Mouse (Mus musculus): ENCODE measurements around the gene 1700017D01Rik. TPM values are rescaled to one million over a fixed set of nuclear protein-coding genes. Genes with fewer than 3 reads are reported as not detected.

Gene 1700017D01Rik
- polyA plus RNA-seq, 2 experiments, result not detected

DNA sequence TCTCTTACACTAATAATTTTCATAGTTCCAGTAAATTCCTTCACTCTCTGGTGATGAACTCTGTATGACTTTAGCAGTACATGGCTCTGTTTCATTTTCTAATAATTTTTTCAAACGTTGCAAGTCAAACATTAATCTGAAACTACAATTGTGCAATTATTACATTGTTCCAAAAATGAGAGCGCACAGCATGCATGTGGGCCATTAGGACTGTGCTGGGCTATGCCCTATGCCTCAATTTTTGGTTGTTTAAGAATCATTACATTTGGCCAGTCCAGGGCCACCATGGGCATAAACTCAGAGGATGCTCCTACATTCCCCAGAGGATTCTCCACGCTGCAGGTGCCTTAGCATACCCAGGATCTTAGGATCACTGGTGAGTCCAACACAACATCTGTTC, 77.4 kb downstream of the 1700017D01Rik start:
- Histone ChIP-seq H3K36me3 (ENCODE audit: control insufficient read depth, insufficient read depth, low read length) (no peaks in the 10 kb centered on the region), H3K27me3 (ENCODE audit: control insufficient read depth, insufficient read depth, low read length) (no peaks in the 10 kb centered on the region), H3K4me2 (replicated peaks; ENCODE audit: low read depth, low read length, severe bottlenecking) (no peak overlapping the region), H3K4me3 (replicated peaks; ENCODE audit: low read length) (no peak overlapping the region), H3K9me3 (ENCODE audit: control insufficient read depth, low read length) (no peaks in the 10 kb centered on the region), H3K4me1 (ENCODE audit: control insufficient read depth, insufficient read depth, low read length) (no peaks in the 10 kb centered on the region), H3K27ac (replicated peaks; ENCODE audit: low read depth, low read length) (no peak overlapping the region), H3K9ac (ENCODE audit: low read depth, low read length, severe bottlenecking) (no peak overlapping the region)
- DNase-seq (ENCODE audit: low spot score), result no peak
- ATAC-seq (ENCODE audit: low FRiP score, low read depth), result no peak
- 59% methylated on average over 3 of the region's 3 CpGs for WGBS
- no peak for TF ChIP-seq POLR2A (IDR thresholded peaks at IDR 0.05; ENCODE audit: borderline replicate concordance, extremely low read depth, insufficient read depth, insufficient read length)

DNA sequence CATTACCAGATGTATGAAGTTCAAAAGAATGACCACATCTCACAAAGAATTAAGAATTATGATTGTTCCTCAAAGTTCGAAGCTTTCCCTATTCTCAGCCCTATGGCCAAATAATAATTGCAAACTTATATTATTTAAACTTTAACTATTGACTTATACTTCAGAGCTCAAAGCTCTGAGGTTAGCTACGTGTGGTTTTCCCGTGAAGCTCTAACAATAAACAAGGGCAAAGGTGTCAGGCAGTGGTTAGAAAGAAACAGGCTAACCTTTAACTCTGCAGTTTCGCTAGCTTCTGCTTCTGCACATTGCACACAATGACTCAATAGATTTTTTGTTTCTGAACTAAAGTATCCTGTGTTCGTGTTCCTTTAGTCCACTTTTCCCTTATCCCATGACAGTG, 77.8 kb downstream of the 1700017D01Rik start:
- H3K9ac ChIP-seq (ENCODE audit: low read depth, low read length, severe bottlenecking), result no peak overlapping the region
- no peak for ATAC-seq (ENCODE audit: low FRiP score, low read depth)
- no peak overlapping the region for H3K4me2 ChIP-seq (replicated peaks; ENCODE audit: low read depth, low read length, severe bottlenecking)
- no peak overlapping the region for H3K4me3 ChIP-seq (replicated peaks; ENCODE audit: low read length)
- H3K27ac ChIP-seq (replicated peaks; ENCODE audit: low read depth, low read length), result no peak overlapping the region
- H3K9me3 ChIP-seq (ENCODE audit: control insufficient read depth, low read length), result no peaks in the 10 kb centered on the region
- WGBS, result 44% methylated on average over 5 of the region's 5 CpGs
- no peak for TF ChIP-seq POLR2A (IDR thresholded peaks at IDR 0.05; ENCODE audit: borderline replicate concordance, extremely low read depth, insufficient read depth, insufficient read length)
- DNase-seq (ENCODE audit: low spot score), result no peak
- H3K36me3 ChIP-seq (ENCODE audit: control insufficient read depth, insufficient read depth, low read length), result no peaks in the 10 kb centered on the region
- no peaks in the 10 kb centered on the region for H3K4me1 ChIP-seq (ENCODE audit: control insufficient read depth, insufficient read depth, low read length)
- no peaks in the 10 kb centered on the region for H3K27me3 ChIP-seq (ENCODE audit: control insufficient read depth, insufficient read depth, low read length)

DNA sequence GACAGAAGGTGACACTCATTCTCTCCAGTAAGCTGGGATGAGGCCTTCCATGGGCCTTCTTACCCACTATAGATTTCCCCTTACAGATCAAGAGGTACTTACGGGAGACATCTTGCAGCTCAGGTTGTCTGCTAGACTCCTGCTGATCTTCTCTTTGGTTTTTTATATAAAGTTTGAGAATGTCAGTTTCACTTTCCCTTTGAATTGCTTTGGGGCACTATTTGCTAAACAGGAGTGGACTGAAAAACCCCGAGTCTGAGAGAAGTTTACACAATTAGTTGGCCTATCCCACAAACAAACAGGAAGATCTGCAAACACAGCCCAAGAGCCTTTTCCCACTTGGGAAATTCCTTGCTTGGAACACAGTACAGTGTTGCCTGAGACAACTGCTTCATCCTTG, 80.4 kb downstream of the 1700017D01Rik start:
- H3K36me3 ChIP-seq (ENCODE audit: control insufficient read depth, insufficient read depth, low read length), result no peaks in the 10 kb centered on the region
- no peak overlapping the region for H3K4me2 ChIP-seq (replicated peaks; ENCODE audit: low read depth, low read length, severe bottlenecking)
- WGBS, result 69% methylated on average over 2 of the region's 2 CpGs
- TF ChIP-seq POLR2A (IDR thresholded peaks at IDR 0.05; ENCODE audit: borderline replicate concordance, extremely low read depth, insufficient read depth, insufficient read length), result no peak
- H3K9ac ChIP-seq (ENCODE audit: low read depth, low read length, severe bottlenecking), result no peak overlapping the region
- no peaks in the 10 kb centered on the region for H3K27me3 ChIP-seq (ENCODE audit: control insufficient read depth, insufficient read depth, low read length)
- no peaks in the 10 kb centered on the region for H3K9me3 ChIP-seq (ENCODE audit: control insufficient read depth, low read length)
- no peak overlapping the region for H3K4me3 ChIP-seq (replicated peaks; ENCODE audit: low read length)
- no peak for DNase-seq (ENCODE audit: low spot score)
- H3K27ac ChIP-seq (replicated peaks; ENCODE audit: low read depth, low read length), result no peak overlapping the region
- no peak for ATAC-seq (ENCODE audit: low FRiP score, low read depth)
- no peaks in the 10 kb centered on the region for H3K4me1 ChIP-seq (ENCODE audit: control insufficient read depth, insufficient read depth, low read length)

DNA sequence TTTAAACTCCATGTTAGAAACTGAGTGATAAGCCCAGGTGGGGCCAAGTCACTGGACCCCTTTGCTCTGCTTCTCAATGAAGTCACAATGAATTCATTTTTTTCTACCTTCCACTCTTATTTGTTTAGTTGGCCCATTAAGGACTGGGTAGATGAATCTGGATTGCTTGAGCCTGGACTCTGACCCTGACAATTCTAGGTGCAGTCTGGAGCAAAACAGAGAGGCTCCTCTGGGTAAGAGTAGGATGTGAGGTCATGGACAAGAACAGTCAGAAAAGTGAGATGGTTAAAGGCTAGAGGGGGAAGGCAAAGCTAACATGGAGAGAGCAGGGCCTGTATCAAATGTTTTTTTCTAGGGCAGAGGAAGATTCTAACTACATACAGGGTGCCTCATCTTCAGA, 81.2 kb downstream of the 1700017D01Rik start:
- DNase-seq (ENCODE audit: low spot score) (no peak), ATAC-seq (ENCODE audit: low FRiP score, low read depth) (no peak)
- no peaks in the 10 kb centered on the region for H3K4me1 ChIP-seq (ENCODE audit: control insufficient read depth, insufficient read depth, low read length)
- H3K27me3 ChIP-seq (ENCODE audit: control insufficient read depth, insufficient read depth, low read length), result no peaks in the 10 kb centered on the region
- H3K9me3 ChIP-seq (ENCODE audit: control insufficient read depth, low read length), result no peaks in the 10 kb centered on the region
- H3K4me2 ChIP-seq (replicated peaks; ENCODE audit: low read depth, low read length, severe bottlenecking), result no peak overlapping the region
- H3K4me3 ChIP-seq (replicated peaks; ENCODE audit: low read length), result no peak overlapping the region
- no peak overlapping the region for H3K27ac ChIP-seq (replicated peaks; ENCODE audit: low read depth, low read length)
- H3K36me3 ChIP-seq (ENCODE audit: control insufficient read depth, insufficient read depth, low read length), result no peaks in the 10 kb centered on the region
- H3K9ac ChIP-seq (ENCODE audit: low read depth, low read length, severe bottlenecking), result no peak overlapping the region
- no peak for TF ChIP-seq POLR2A (IDR thresholded peaks at IDR 0.05; ENCODE audit: borderline replicate concordance, extremely low read depth, insufficient read depth, insufficient read length)

DNA sequence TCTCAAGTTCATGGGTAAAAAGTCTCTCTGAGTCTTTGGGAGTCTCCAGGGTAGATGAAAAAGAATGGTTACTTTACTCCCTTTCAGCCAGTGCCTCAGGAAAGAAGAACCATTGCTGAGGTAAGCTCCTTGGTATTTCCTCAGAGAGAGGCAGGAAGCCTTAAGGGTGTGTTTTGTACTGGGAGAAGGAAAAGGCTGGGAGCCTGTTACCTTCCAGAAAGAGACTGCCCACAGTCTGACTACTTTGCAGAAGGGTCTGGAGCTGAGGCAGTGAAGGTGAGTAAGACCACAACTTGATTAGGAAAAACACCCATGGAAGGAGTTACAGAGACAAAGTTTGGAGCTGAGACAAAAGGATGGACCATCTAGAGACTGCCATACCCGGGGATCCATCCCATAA, 82.2 kb downstream of the 1700017D01Rik start:
- Histone ChIP-seq H3K9me3 (ENCODE audit: control insufficient read depth, low read length) (no peaks in the 10 kb centered on the region), H3K36me3 (ENCODE audit: control insufficient read depth, insufficient read depth, low read length) (no peaks in the 10 kb centered on the region), H3K4me1 (ENCODE audit: control insufficient read depth, insufficient read depth, low read length) (no peaks in the 10 kb centered on the region), H3K4me2 (replicated peaks; ENCODE audit: low read depth, low read length, severe bottlenecking) (no peak overlapping the region), H3K27ac (replicated peaks; ENCODE audit: low read depth, low read length) (no peak overlapping the region), H3K9ac (ENCODE audit: low read depth, low read length, severe bottlenecking) (no peak overlapping the region), H3K4me3 (replicated peaks; ENCODE audit: low read length) (no peak overlapping the region), H3K27me3 (ENCODE audit: control insufficient read depth, insufficient read depth, low read length) (no peaks in the 10 kb centered on the region)
- TF ChIP-seq POLR2A (IDR thresholded peaks at IDR 0.05; ENCODE audit: borderline replicate concordance, extremely low read depth, insufficient read depth, insufficient read length), result no peak
- ATAC-seq (ENCODE audit: low FRiP score, low read depth), result no peak
- WGBS, result 100% methylated on average over 1 of the region's 1 CpGs
- DNase-seq (ENCODE audit: low spot score), result no peak

DNA sequence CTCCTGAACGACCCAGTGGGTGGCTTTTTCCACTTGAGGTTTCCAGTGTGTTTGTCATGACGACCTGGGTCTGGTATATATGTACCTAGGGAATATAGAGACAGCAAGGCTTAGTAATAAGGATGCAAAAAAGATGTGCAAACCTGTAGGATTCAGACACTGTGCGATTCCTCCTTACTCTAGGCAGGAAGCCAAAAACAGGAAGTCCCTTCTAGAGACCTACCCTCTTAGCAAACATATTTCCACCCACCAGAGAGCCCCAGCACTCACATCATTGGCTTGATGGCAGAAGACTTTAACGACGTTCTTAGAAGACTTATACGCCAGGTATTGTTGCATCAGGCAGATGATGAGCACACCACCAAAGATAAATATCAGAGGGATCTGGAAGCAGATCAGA, 82.7 kb downstream of the 1700017D01Rik start:
- H3K4me2 ChIP-seq (replicated peaks; ENCODE audit: low read depth, low read length, severe bottlenecking), result no peak overlapping the region
- H3K9ac ChIP-seq (ENCODE audit: low read depth, low read length, severe bottlenecking), result no peak overlapping the region
- ATAC-seq (ENCODE audit: low FRiP score, low read depth) (no peak), DNase-seq (ENCODE audit: low spot score) (no peak)
- TF ChIP-seq POLR2A (IDR thresholded peaks at IDR 0.05; ENCODE audit: borderline replicate concordance, extremely low read depth, insufficient read depth, insufficient read length), result no peak
- H3K36me3 ChIP-seq (ENCODE audit: control insufficient read depth, insufficient read depth, low read length), result no peaks in the 10 kb centered on the region
- H3K27me3 ChIP-seq (ENCODE audit: control insufficient read depth, insufficient read depth, low read length), result no peaks in the 10 kb centered on the region
- H3K4me1 ChIP-seq (ENCODE audit: control insufficient read depth, insufficient read depth, low read length), result no peaks in the 10 kb centered on the region
- H3K4me3 ChIP-seq (replicated peaks; ENCODE audit: low read length), result no peak overlapping the region
- WGBS, result 72% methylated on average over 6 of the region's 6 CpGs
- no peak overlapping the region for H3K27ac ChIP-seq (replicated peaks; ENCODE audit: low read depth, low read length)
- H3K9me3 ChIP-seq (ENCODE audit: control insufficient read depth, low read length), result no peaks in the 10 kb centered on the region

Other genes with a start within 250 kb of the 1700017D01Rik start
- gene Tmem109, start 248.9 kb downstream of the 1700017D01Rik start, polyA plus RNA-seq (2012; rRNA removed), result 106 and 124 TPM in 2 replicates
- gene Tmem109, start 248.9 kb downstream of the 1700017D01Rik start, polyA plus RNA-seq (2014; fragmentation: Nextera tagmentation; extraction: Ambion mirVana), result 126 and 128 TPM in 2 replicates
- gene Prpf19, start 235.6 kb downstream of the 1700017D01Rik start, polyA plus RNA-seq (2012; rRNA removed), result 360 and 433 TPM in 2 replicates
- 39.7 and 43.6 TPM in 2 replicates for gene Prpf19, start 235.6 kb downstream of the 1700017D01Rik start, polyA plus RNA-seq (2014; fragmentation: Nextera tagmentation; extraction: Ambion mirVana)
- gene Zp1, start 210.2 kb downstream of the 1700017D01Rik start, polyA plus RNA-seq (2012; rRNA removed), result 0.04 TPM in 1 of 2 replicates, not detected in the other
- gene Zp1, start 210.2 kb downstream of the 1700017D01Rik start, polyA plus RNA-seq (2014; fragmentation: Nextera tagmentation; extraction: Ambion mirVana), result not detected in 2 replicates
- gene Ptgdr2, start 193.7 kb downstream of the 1700017D01Rik start, polyA plus RNA-seq (2012; rRNA removed), result 0.15 and 0.33 TPM in 2 replicates
- gene Ptgdr2, start 193.7 kb downstream of the 1700017D01Rik start, polyA plus RNA-seq (2014; fragmentation: Nextera tagmentation; extraction: Ambion mirVana), result 0.07 TPM in 2 replicates
- 10.3 and 11.2 TPM in 2 replicates for gene Ccdc86, start 181.6 kb downstream of the 1700017D01Rik start, polyA plus RNA-seq (2012; rRNA removed)
- gene Ccdc86, start 181.6 kb downstream of the 1700017D01Rik start, polyA plus RNA-seq (2014; fragmentation: Nextera tagmentation; extraction: Ambion mirVana), result 22.4 and 23.8 TPM in 2 replicates
- gene Ms4a10, start 156.2 kb downstream of the 1700017D01Rik start, polyA plus RNA-seq (2012; rRNA removed), result 0.08 and 0.27 TPM in 2 replicates
- 0.57 TPM in 1 of 2 replicates, not detected in the other for gene Ms4a10, start 156.2 kb downstream of the 1700017D01Rik start, polyA plus RNA-seq (2014; fragmentation: Nextera tagmentation; extraction: Ambion mirVana)
- not detected in 2 replicates for gene Ms4a15, start 137.6 kb downstream of the 1700017D01Rik start, polyA plus RNA-seq (2012; rRNA removed)
- not detected in 2 replicates for gene Ms4a15, start 137.6 kb downstream of the 1700017D01Rik start, polyA plus RNA-seq (2014; fragmentation: Nextera tagmentation; extraction: Ambion mirVana)
- gene Ms4a18, start 112.8 kb downstream of the 1700017D01Rik start, polyA plus RNA-seq (2012; rRNA removed), result 0.05 TPM in 1 of 2 replicates, not detected in the other
- not detected in 2 replicates for gene Ms4a18, start 112.8 kb downstream of the 1700017D01Rik start, polyA plus RNA-seq (2014; fragmentation: Nextera tagmentation; extraction: Ambion mirVana)
- 0.06 TPM in 1 of 2 replicates, not detected in the other for gene Ms4a8a, start 49.8 kb downstream of the 1700017D01Rik start, polyA plus RNA-seq (2012; rRNA removed)
- gene Ms4a8a, start 49.8 kb downstream of the 1700017D01Rik start, polyA plus RNA-seq (2014; fragmentation: Nextera tagmentation; extraction: Ambion mirVana), result not detected in 2 replicates
- not detected in 2 replicates for gene 1700025F22Rik, start 34.4 kb upstream of the 1700017D01Rik start, polyA plus RNA-seq (2012; rRNA removed)
- not detected in 2 replicates for gene 1700025F22Rik, start 34.4 kb upstream of the 1700017D01Rik start, polyA plus RNA-seq (2014; fragmentation: Nextera tagmentation; extraction: Ambion mirVana)
- gene Ms4a13, start 65.9 kb upstream of the 1700017D01Rik start, polyA plus RNA-seq (2012; rRNA removed), result not detected in 2 replicates
- gene Ms4a13, start 65.9 kb upstream of the 1700017D01Rik start, polyA plus RNA-seq (2014; fragmentation: Nextera tagmentation; extraction: Ambion mirVana), result not detected in 2 replicates
- not detected in 2 replicates for gene Ms4a12, start 101.6 kb upstream of the 1700017D01Rik start, polyA plus RNA-seq (2012; rRNA removed)
- gene Ms4a12, start 101.6 kb upstream of the 1700017D01Rik start, polyA plus RNA-seq (2014; fragmentation: Nextera tagmentation; extraction: Ambion mirVana), result not detected in 2 replicates
- not detected in 2 replicates for gene Ms4a1, start 135.4 kb upstream of the 1700017D01Rik start, polyA plus RNA-seq (2012; rRNA removed)
- gene Ms4a1, start 135.4 kb upstream of the 1700017D01Rik start, polyA plus RNA-seq (2014; fragmentation: Nextera tagmentation; extraction: Ambion mirVana), result not detected in 2 replicates
- gene Ms4a5, start 153.0 kb upstream of the 1700017D01Rik start, polyA plus RNA-seq (2012; rRNA removed), result not detected in 2 replicates
- gene Ms4a5, start 153.0 kb upstream of the 1700017D01Rik start, polyA plus RNA-seq (2014; fragmentation: Nextera tagmentation; extraction: Ambion mirVana), result not detected in 2 replicates
- 0.35 and 0.41 TPM in 2 replicates for gene Ms4a14, start 183.6 kb upstream of the 1700017D01Rik start, polyA plus RNA-seq (2012; rRNA removed)
- 0.10 and 0.11 TPM in 2 replicates for gene Ms4a14, start 183.6 kb upstream of the 1700017D01Rik start, polyA plus RNA-seq (2014; fragmentation: Nextera tagmentation; extraction: Ambion mirVana)
- gene Ms4a7, start 205.3 kb upstream of the 1700017D01Rik start, polyA plus RNA-seq (2012; rRNA removed), result 4.6 and 5.7 TPM in 2 replicates
- gene Ms4a7, start 205.3 kb upstream of the 1700017D01Rik start, polyA plus RNA-seq (2014; fragmentation: Nextera tagmentation; extraction: Ambion mirVana), result 11.2 and 12.3 TPM in 2 replicates
- gene Ms4a4a, start 244.6 kb upstream of the 1700017D01Rik start, polyA plus RNA-seq (2012; rRNA removed), result 1.2 and 1.9 TPM in 2 replicates
- gene Ms4a4a, start 244.6 kb upstream of the 1700017D01Rik start, polyA plus RNA-seq (2014; fragmentation: Nextera tagmentation; extraction: Ambion mirVana), result 3.3 and 4.4 TPM in 2 replicates